Mouse (Mus musculus): ENCODE results near the gene Prkag1.

Gene Prkag1

GRCm38 (mm10) chr15:98830736-98831683, at the start of gene Prkag1:
Gene Prkag1, minus strand, starts transcription at chr15:98831521.
- peak; percentile 95 for DNase-seq

- DNase-seq = peak; percentile 50
Observed at GRCm38 (mm10) chr15:98877331-98877730, 46.0 kb upstream of the Prkag1 start.

- peak; percentile 97 for DNase-seq
Observed at GRCm38 (mm10) chr15:98871916-98872888, 40.9 kb upstream of the Prkag1 start.

GRCm38 (mm10) chr15:98871070-98871915, 40.0 kb upstream of the Prkag1 start, which contains the start of gene Kmt2d:
Gene Kmt2d, minus strand, starts transcription at chr15:98871204.
- DNase-seq = no peak

GRCm38 (mm10) chr15:98870179-98871069, 39.1 kb upstream of the Prkag1 start:
- peak; percentile 54 for DNase-seq

- DNase-seq = no peak
Observed at GRCm38 (mm10) chr15:98869342-98870178, 38.2 kb upstream of the Prkag1 start.

GRCm38 (mm10) chr15:98868346-98869063, 37.2 kb upstream of the Prkag1 start:
- DNase-seq = no peak

- DNase-seq = peak; percentile 51
Observed at GRCm38 (mm10) chr15:98867321-98867720, 36.0 kb upstream of the Prkag1 start.

GRCm38 (mm10) chr15:98866501-98866900, 35.2 kb upstream of the Prkag1 start:
- DNase-seq = no peak

- no peak for DNase-seq
Observed at GRCm38 (mm10) chr15:98865771-98866170, 34.5 kb upstream of the Prkag1 start.

GRCm38 (mm10) chr15:98864951-98865350, 33.6 kb upstream of the Prkag1 start:
- DNase-seq = no peak

GRCm38 (mm10) chr15:98863451-98863958, 32.2 kb upstream of the Prkag1 start:
- DNase-seq = no peak

- no peak for DNase-seq
Observed at GRCm38 (mm10) chr15:98861701-98862410, 30.5 kb upstream of the Prkag1 start.

GRCm38 (mm10) chr15:98860921-98861320, 29.6 kb upstream of the Prkag1 start:
- DNase-seq = no peak

- DNase-seq = no peak
Observed at GRCm38 (mm10) chr15:98859319-98860043, 28.2 kb upstream of the Prkag1 start.

GRCm38 (mm10) chr15:98854214-98854613, 22.9 kb upstream of the Prkag1 start:
- DNase-seq = no peak

- DNase-seq = no peak
Observed at GRCm38 (mm10) chr15:98853161-98853937, 22.0 kb upstream of the Prkag1 start.

Measured in kidney, adult 18-20 months (tissue).